Mouse (Mus musculus) stomach, postnatal 0 days (tissue): ENCODE data around the gene Il6st. TPM values are rescaled to one million over a fixed set of nuclear protein-coding genes. Genes with fewer than 3 reads are reported as not detected.

ENCODE experiments used
- ATAC-seq: fragments of 200-750 bp; cut with Nextera tagmentation; 2 replicates; pipeline ENCODE4 v1.8.0; 2017; ENCODE audit not compliant: low FRiP score, low TSS enrichment
- DNase-seq: peaks from one replicate; pipeline ENCODE4 v3.0.0-alpha.2; 2016; ENCODE audit warnings: low spot score
- H3K27ac ChIP-seq: fragments of 300-500 bp; sonication (generic); replicated peaks from 2 replicates; pipeline ENCODE4 v1.5.1; 2014; ENCODE audit warnings: mild to moderate bottlenecking, control low read depth
- H3K27me3 ChIP-seq: fragments of 300-500 bp; sonication (generic); 2 replicates; pipeline ENCODE4 v1.6.1; 2014; ENCODE audit warnings: low read length; ENCODE audit not compliant: control insufficient read depth, insufficient read depth
- H3K36me3 ChIP-seq: fragments of 300-500 bp; sonication (generic); 2 replicates; pipeline ENCODE4 v1.6.1; 2014; ENCODE audit warnings: low read length, mixed read lengths; ENCODE audit not compliant: control insufficient read depth, insufficient read depth
- H3K4me1 ChIP-seq: fragments of 300-500 bp; sonication (generic); replicated peaks from 2 replicates; pipeline ENCODE4 v1.6.1; 2014; ENCODE audit warnings: antibody characterized with exemption; ENCODE audit not compliant: control insufficient read depth, insufficient read depth
- H3K4me2 ChIP-seq: fragments of 300-500 bp; sonication (generic); replicated peaks from 2 replicates; pipeline ENCODE4 v1.6.1; 2014; ENCODE audit warnings: low read depth, mild to moderate bottlenecking, control low read depth, moderate library complexity
- H3K4me3 ChIP-seq: fragments of 300-500 bp; sonication (generic); 2 replicates; pipeline ENCODE4 v1.5.1; 2014; ENCODE audit warnings: low read depth, low read length, control low read depth
- H3K9ac ChIP-seq: fragments of 300-500 bp; sonication (generic); 2 replicates; pipeline ENCODE4 v1.6.1; 2014; ENCODE audit warnings: mild to moderate bottlenecking, low read length, control low read depth, mixed read lengths
- H3K9me3 ChIP-seq: fragments of 300-500 bp; sonication (generic); 2 replicates; pipeline ENCODE4 v1.6.1; 2016; ENCODE audit warnings: low read length; ENCODE audit not compliant: control insufficient read depth
- CTCF ChIP-seq: IDR thresholded peaks from 2 replicates; pipeline ENCODE4 v1.5.1; 2016; ENCODE audit warnings: antibody characterized with exemption, low read depth, mild to moderate bottlenecking, moderate library complexity
- EP300 ChIP-seq: optimal IDR thresholded peaks from 2 replicates; pipeline ENCODE3; 2016; ENCODE audit warnings: antibody characterized with exemption
- WGBS: fragments of 180-500 bp; shearing (Covaris S2); extraction: QIAGEN DNeasy Blood & Tissue Kit; methylation state at CpG from one replicate; pipeline ENCODE4 v1.1.7; 2014; 5-methylcytosine and 5-hydroxymethylcytosine counted together
- polyA plus RNA-seq: library from polyadenylated mRNA; unstranded; fragments of >200 nt; fragmentation: Nextera tagmentation; extraction: Ambion mirVana; gene quantifications from 2 replicates; pipeline ENCODE4 v1.2.1, GENCODE M21; 2015

The Il6st gene
- polyA plus RNA-seq, 1 experiment from 2014 or later = 25.8 TPM

- no peaks in the 10 kb centered on the region for H3K9me3 ChIP-seq
- no peaks in the 10 kb centered on the region for H3K4me1 ChIP-seq
- DNase-seq (peak; percentile 72), ATAC-seq (peak; percentile 33; the same call in 1 of the 2 replicates)
- no peak overlapping the region for H3K9ac ChIP-seq
- H3K36me3 ChIP-seq = peaks cover 8% of the 10 kb centered on the region; the same call in 1 of the 2 replicates
- H3K4me3 ChIP-seq = no peak overlapping the region
- TF ChIP-seq CTCF (no peak), EP300 (no peak)
- no peak overlapping the region for H3K27ac ChIP-seq
- H3K27me3 ChIP-seq = no peaks in the 10 kb centered on the region
- H3K4me2 ChIP-seq = no peak overlapping the region
- WGBS = 55% methylated on average over 11 of the region's 11 CpGs
Measured at GRCm38 (mm10) chr13:112511261-112511660, 47.4 kb downstream of the Il6st start.

GRCm38 (mm10) chr13:112511810-112512209 lies 47.9 kb downstream of the Il6st start:
- Histone ChIP-seq H3K9me3 (no peaks in the 10 kb centered on the region), H3K27ac (no peak overlapping the region), H3K4me2 (no peak overlapping the region), H3K4me1 (no peaks in the 10 kb centered on the region), H3K4me3 (no peak overlapping the region), H3K27me3 (no peaks in the 10 kb centered on the region), H3K9ac (no peak overlapping the region), H3K36me3 (0 out of 2 replicates have a peak, but pooled peaks cover 6% of the 10 kb centered on the region)
- DNase-seq = peak; percentile 34
- WGBS = 71% methylated on average over 7 of the region's 7 CpGs
- TF ChIP-seq CTCF (no peak), EP300 (no peak)
- ATAC-seq = peak; percentile 56; the same call in 1 of the 2 replicates

- Histone ChIP-seq H3K27me3 (no peaks in the 10 kb centered on the region), H3K4me1 (no peaks in the 10 kb centered on the region), H3K4me2 (no peak overlapping the region), H3K4me3 (no peak overlapping the region), H3K9ac (no peak overlapping the region), H3K9me3 (no peaks in the 10 kb centered on the region), H3K27ac (no peak overlapping the region), H3K36me3 (0 out of 2 replicates have a peak, but pooled peaks cover under 1% of the 10 kb centered on the region)
- WGBS = 67% methylated on average over 5 of the region's 5 CpGs
- no peak for ATAC-seq
- no peak for TF ChIP-seq EP300
- TF ChIP-seq CTCF = no peak
- DNase-seq = no peak
Measured at GRCm38 (mm10) chr13:112512824-112513223, 49.0 kb downstream of the Il6st start.

- Histone ChIP-seq H3K4me1 (no peaks in the 10 kb centered on the region), H3K4me2 (no peak overlapping the region), H3K4me3 (no peak overlapping the region), H3K36me3 (no peaks in the 10 kb centered on the region), H3K9me3 (no peaks in the 10 kb centered on the region), H3K9ac (no peak overlapping the region), H3K27ac (no peak overlapping the region), H3K27me3 (no peaks in the 10 kb centered on the region)
- ATAC-seq = no peak
- TF ChIP-seq CTCF = no peak
- TF ChIP-seq EP300 = no peak
- 55% methylated on average over 1 of the region's 1 CpGs for WGBS
- DNase-seq = no peak
Measured at GRCm38 (mm10) chr13:112514546-112514945, 50.7 kb downstream of the Il6st start.

- Histone ChIP-seq H3K4me3 (no peak overlapping the region), H3K36me3 (no peaks in the 10 kb centered on the region), H3K27me3 (no peaks in the 10 kb centered on the region), H3K9ac (no peak overlapping the region), H3K9me3 (no peaks in the 10 kb centered on the region), H3K4me1 (no peaks in the 10 kb centered on the region), H3K27ac (no peak overlapping the region), H3K4me2 (no peak overlapping the region)
- no peak for ATAC-seq
- 53% methylated on average over 6 of the region's 6 CpGs for WGBS
- TF ChIP-seq EP300 (no peak), CTCF (no peak)
- DNase-seq = no peak
Measured at GRCm38 (mm10) chr13:112522261-112522660, 58.4 kb downstream of the Il6st start.

- H3K4me3 ChIP-seq = no peak overlapping the region
- no peaks in the 10 kb centered on the region for H3K4me1 ChIP-seq
- no peaks in the 10 kb centered on the region for H3K9me3 ChIP-seq
- H3K27me3 ChIP-seq = no peaks in the 10 kb centered on the region
- no peak for ATAC-seq
- DNase-seq = no peak
- no peaks in the 10 kb centered on the region for H3K36me3 ChIP-seq
- H3K27ac ChIP-seq = no peak overlapping the region
- TF ChIP-seq EP300 (no peak), CTCF (no peak)
- no peak overlapping the region for H3K9ac ChIP-seq
- H3K4me2 ChIP-seq = no peak overlapping the region
- 81% methylated on average over 3 of the region's 3 CpGs for WGBS
Measured at GRCm38 (mm10) chr13:112522896-112523295, 59.0 kb downstream of the Il6st start.
